Mouse (Mus musculus) ES-Bruce4 (cell line): Measurements from ENCODE around the gene Tmem104.

Source experiments
- CTCF ChIP-seq: IDR thresholded peaks from one replicate; pipeline ENCODE4 v1.8.1; 2011; ENCODE audit warnings: low read depth, low read length
- POLR2A ChIP-seq: IDR thresholded peaks from one replicate; pipeline ENCODE4 v1.8.1; 2011; ENCODE audit warnings: low read length; ENCODE audit not compliant: insufficient read depth

GRCm38 (mm10) chr11:115285282-115285681 is 98.0 kb downstream of the Tmem104 start:
- no peak for TF ChIP-seq POLR2A
- TF ChIP-seq CTCF: no peak
